Mouse (Mus musculus): Measurements from ENCODE around the gene Nfix. TPM values are rescaled to one million over a fixed set of nuclear protein-coding genes. Genes with fewer than 3 reads are reported as not detected.

Gene Nfix
- polyA plus RNA-seq, 2 experiments = 1.4 to 2.5 TPM

GRCm38 (mm10) chr8:84764100-84764499 is 36.0 kb downstream of the Nfix start:
- Histone ChIP-seq H3K9me3 (ENCODE audit: control insufficient read depth, low read length) (no peaks in the 10 kb centered on the region), H3K4me3 (ENCODE audit: insufficient read depth in 1 of 2, low read depth in 2 of 2, low read length in 2 of 2) (no peak overlapping the region), H3K36me3 (replicated peaks; ENCODE audit: control insufficient read depth, insufficient read depth, low read depth) (no peaks in the 10 kb centered on the region), H3K4me2 (ENCODE audit: low read depth) (no peak overlapping the region), H3K27me3 (ENCODE audit: control insufficient read depth, insufficient read depth, low read length) (peaks cover 6% of the 10 kb centered on the region), H3K27ac (no peak overlapping the region), H3K9ac (replicated peaks) (no peak overlapping the region), H3K4me1 (replicated peaks; ENCODE audit: control insufficient read depth in 2 of 2, insufficient read depth in 2 of 2, low read length in 1 of 2) (no peaks in the 10 kb centered on the region)
- no peak for ATAC-seq (ENCODE audit: insufficient read depth)
- no peak for TF ChIP-seq EP300 (IDR thresholded peaks at IDR 0.05; ENCODE audit: low read depth)
- TF ChIP-seq CTCF (IDR thresholded peaks at IDR 0.05; ENCODE audit: low read depth) = no peak
- WGBS (ENCODE audit: insufficient replicate concordance) = 58% methylated on average over 4 of the region's 4 CpGs
- no peak for DNase-seq (ENCODE audit: low read depth in 3 of 3, low spot score in 3 of 3)

GRCm38 (mm10) chr8:84760901-84761300 is 39.2 kb downstream of the Nfix start:
- DNase-seq (ENCODE audit: low read depth in 3 of 3, low spot score in 3 of 3) (no peak), ATAC-seq (ENCODE audit: insufficient read depth) (no peak)
- no peaks in the 10 kb centered on the region for H3K9me3 ChIP-seq (ENCODE audit: control insufficient read depth, low read length)
- TF ChIP-seq CTCF (IDR thresholded peaks at IDR 0.05; ENCODE audit: low read depth) (no peak), EP300 (IDR thresholded peaks at IDR 0.05; ENCODE audit: low read depth) (no peak)
- no peak overlapping the region for H3K4me2 ChIP-seq (ENCODE audit: low read depth)
- H3K4me1 ChIP-seq (replicated peaks; ENCODE audit: control insufficient read depth in 2 of 2, insufficient read depth in 2 of 2, low read length in 1 of 2) = 0 out of 4 replicates have a peak, but pooled peaks cover 0 to 2% of the 10 kb centered on the region in 2 experiments
- H3K4me3 ChIP-seq (ENCODE audit: insufficient read depth in 1 of 2, low read depth in 2 of 2, low read length in 2 of 2) = no peak overlapping the region
- 62% methylated on average over 2 of the region's 2 CpGs for WGBS (ENCODE audit: insufficient replicate concordance)
- H3K36me3 ChIP-seq (replicated peaks; ENCODE audit: control insufficient read depth, insufficient read depth, low read depth) = no peaks in the 10 kb centered on the region
- no peak overlapping the region for H3K9ac ChIP-seq (replicated peaks)
- peaks cover 6% of the 10 kb centered on the region for H3K27me3 ChIP-seq (ENCODE audit: control insufficient read depth, insufficient read depth, low read length)
- no peak overlapping the region for H3K27ac ChIP-seq

DNA sequence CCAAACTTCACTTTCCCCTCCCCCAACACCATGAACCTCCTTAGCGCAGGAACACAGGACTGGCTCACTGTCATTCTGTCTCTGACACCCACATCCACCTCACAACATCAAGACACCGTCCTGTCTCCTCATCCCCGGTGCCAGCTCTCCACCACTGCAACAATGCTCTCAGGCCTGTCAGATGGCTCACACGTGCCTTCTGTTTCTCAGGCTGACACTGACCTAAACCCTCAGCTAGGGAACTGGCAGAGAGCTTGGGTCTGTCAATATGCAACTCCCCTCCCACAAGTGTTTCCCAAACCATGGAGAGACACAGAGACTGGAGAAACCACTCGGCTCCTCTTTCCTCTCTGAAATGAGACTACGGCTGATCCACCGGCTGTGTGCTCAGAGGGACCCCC is 39.7 kb downstream of the Nfix start:
- TF ChIP-seq EP300 (IDR thresholded peaks at IDR 0.05; ENCODE audit: low read depth) (no peak), CTCF (IDR thresholded peaks at IDR 0.05; ENCODE audit: low read depth) (no peak)
- Histone ChIP-seq H3K4me1 (replicated peaks; ENCODE audit: control insufficient read depth in 2 of 2, insufficient read depth in 2 of 2, low read length in 1 of 2) (0 out of 4 replicates have a peak, but pooled peaks cover 0 to 2% of the 10 kb centered on the region in 2 experiments), H3K4me3 (ENCODE audit: insufficient read depth in 1 of 2, low read depth in 2 of 2, low read length in 2 of 2) (no peak overlapping the region), H3K27ac (no peak overlapping the region), H3K27me3 (ENCODE audit: control insufficient read depth, insufficient read depth, low read length) (peaks cover 6% of the 10 kb centered on the region), H3K4me2 (ENCODE audit: low read depth) (no peak overlapping the region), H3K9ac (replicated peaks) (no peak overlapping the region), H3K9me3 (ENCODE audit: control insufficient read depth, low read length) (no peaks in the 10 kb centered on the region), H3K36me3 (replicated peaks; ENCODE audit: control insufficient read depth, insufficient read depth, low read depth) (no peaks in the 10 kb centered on the region)
- ATAC-seq (ENCODE audit: insufficient read depth) (no peak), DNase-seq (ENCODE audit: low read depth in 3 of 3, low spot score in 3 of 3) (no peak)
- WGBS (ENCODE audit: insufficient replicate concordance) = 65% methylated on average over 7 of the region's 7 CpGs

DNA sequence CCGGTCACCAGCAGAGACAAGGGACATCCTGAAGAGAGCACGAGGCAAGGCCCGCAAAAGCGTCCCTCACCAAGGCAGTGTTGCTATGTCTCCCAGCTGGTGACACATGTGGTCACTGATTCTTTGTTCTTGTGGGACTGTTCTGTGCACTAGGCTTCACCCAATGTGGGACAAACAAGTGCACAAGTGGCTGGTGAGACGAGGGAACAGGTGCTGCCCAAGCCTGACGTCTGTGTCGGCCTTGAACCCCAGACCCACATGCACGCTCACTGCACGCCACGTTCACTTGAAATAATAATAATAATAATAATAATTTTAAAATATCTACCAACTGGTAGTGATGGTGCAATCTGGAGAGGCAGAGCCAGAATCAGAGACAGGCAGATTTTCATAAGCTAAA is 40.4 kb downstream of the Nfix start:
- peaks cover 6% of the 10 kb centered on the region for H3K27me3 ChIP-seq (ENCODE audit: control insufficient read depth, insufficient read depth, low read length)
- no peak for ATAC-seq (ENCODE audit: insufficient read depth)
- TF ChIP-seq EP300 (IDR thresholded peaks at IDR 0.05; ENCODE audit: low read depth) (no peak), CTCF (IDR thresholded peaks at IDR 0.05; ENCODE audit: low read depth) (no peak)
- no peak overlapping the region for H3K27ac ChIP-seq
- no peak overlapping the region for H3K4me2 ChIP-seq (ENCODE audit: low read depth)
- H3K4me3 ChIP-seq (ENCODE audit: insufficient read depth in 1 of 2, low read depth in 2 of 2, low read length in 2 of 2) = no peak overlapping the region
- WGBS (ENCODE audit: insufficient replicate concordance) = 79% methylated on average over 10 of the region's 10 CpGs
- H3K4me1 ChIP-seq (replicated peaks; ENCODE audit: control insufficient read depth in 2 of 2, insufficient read depth in 2 of 2, low read length in 1 of 2) = 0 out of 4 replicates have a peak, but pooled peaks cover 0 to 2% of the 10 kb centered on the region in 2 experiments
- no peaks in the 10 kb centered on the region for H3K36me3 ChIP-seq (replicated peaks; ENCODE audit: control insufficient read depth, insufficient read depth, low read depth)
- H3K9ac ChIP-seq (replicated peaks) = no peak overlapping the region
- DNase-seq (ENCODE audit: low read depth in 3 of 3, low spot score in 3 of 3) = no peak
- H3K9me3 ChIP-seq (ENCODE audit: control insufficient read depth, low read length) = no peaks in the 10 kb centered on the region

GRCm38 (mm10) chr8:84759126-84759525 is 41.0 kb downstream of the Nfix start:
- no peak for DNase-seq (ENCODE audit: low read depth in 3 of 3, low spot score in 3 of 3)
- Histone ChIP-seq H3K4me1 (replicated peaks; ENCODE audit: control insufficient read depth in 2 of 2, insufficient read depth in 2 of 2, low read length in 1 of 2) (0 out of 4 replicates have a peak, but pooled peaks cover 0 to 2% of the 10 kb centered on the region in 2 experiments), H3K27ac (no peak overlapping the region), H3K9ac (replicated peaks) (no peak overlapping the region), H3K9me3 (ENCODE audit: control insufficient read depth, low read length) (no peaks in the 10 kb centered on the region), H3K4me2 (ENCODE audit: low read depth) (no peak overlapping the region), H3K4me3 (ENCODE audit: insufficient read depth in 1 of 2, low read depth in 2 of 2, low read length in 2 of 2) (no peak overlapping the region), H3K36me3 (replicated peaks; ENCODE audit: control insufficient read depth, insufficient read depth, low read depth) (no peaks in the 10 kb centered on the region), H3K27me3 (ENCODE audit: control insufficient read depth, insufficient read depth, low read length) (peaks cover 6% of the 10 kb centered on the region)
- ATAC-seq (ENCODE audit: insufficient read depth) = no peak
- TF ChIP-seq EP300 (IDR thresholded peaks at IDR 0.05; ENCODE audit: low read depth) (no peak), CTCF (IDR thresholded peaks at IDR 0.05; ENCODE audit: low read depth) (peak; percentile 70)
- 46% methylated on average over 7 of the region's 7 CpGs for WGBS (ENCODE audit: insufficient replicate concordance)

Measured in liver, embryonic 14.5 days (tissue).